Mouse (Mus musculus) forebrain, embryonic 13.5 days (tissue): Measurements from ENCODE around the gene Hdgfl3. TPM values are rescaled to one million over a fixed set of nuclear protein-coding genes. Genes with fewer than 3 reads are reported as not detected.
A peak's percentile ranks its signal among the peaks of the same experiment; 100 is the strongest.

Experiments
- ATAC-seq: fragments of 200-750 bp; cut with Nextera tagmentation; 2 replicates; pipeline ENCODE4 v1.8.0; 2017
- H3K27ac ChIP-seq: fragments of 300-500 bp; sonication (generic); 2 replicates; pipeline ENCODE4 v1.5.1; 2015; ENCODE audit warnings: inconsistent platforms, mild to moderate bottlenecking, moderate library complexity
- H3K27me3 ChIP-seq: fragments of 300-500 bp; sonication (generic); 2 replicates; pipeline ENCODE4 v1.6.1; 2015; ENCODE audit warnings: mild to moderate bottlenecking, inconsistent platforms
- H3K36me3 ChIP-seq: fragments of 300-500 bp; sonication (generic); 2 replicates; pipeline ENCODE4 v1.6.1; 2015; ENCODE audit warnings: mild to moderate bottlenecking, inconsistent platforms; ENCODE audit not compliant: poor library complexity, severe bottlenecking
- H3K4me1 ChIP-seq: fragments of 300-500 bp; sonication (generic); 2 replicates; pipeline ENCODE4 v1.6.1; 2015; ENCODE audit warnings: inconsistent platforms
- H3K4me2 ChIP-seq: fragments of 300-500 bp; sonication (generic); 2 replicates; pipeline ENCODE4 v1.6.1; 2015; ENCODE audit warnings: inconsistent platforms, mild to moderate bottlenecking, moderate library complexity
- H3K4me3 ChIP-seq: fragments of 300-500 bp; sonication (generic); 2 replicates; pipeline ENCODE4 v1.5.1; 2015; ENCODE audit warnings: mild to moderate bottlenecking, inconsistent platforms
- H3K9ac ChIP-seq: fragments of 300-500 bp; sonication (generic); 2 replicates; pipeline ENCODE4 v1.6.1; 2015; ENCODE audit warnings: mild to moderate bottlenecking, inconsistent platforms
- H3K9me3 ChIP-seq: fragments of 300-500 bp; sonication (generic); replicated peaks from 2 replicates; pipeline ENCODE4 v1.6.1; 2016; ENCODE audit warnings: inconsistent platforms
- WGBS: fragments of 180-500 bp; shearing (Covaris S2); methylation state at CpG from one replicate; pipeline ENCODE4 v1.1.7; 2015; 5-methylcytosine and 5-hydroxymethylcytosine counted together
- polyA plus RNA-seq: library from polyadenylated mRNA; unstranded; fragments of >200 nt; fragmentation: Nextera tagmentation; extraction: Ambion mirVana; gene quantifications from 2 replicates; pipeline ENCODE4 v1.2.1, GENCODE M21; 2015

Hdgfl3 gene
- polyA plus RNA-seq, 1 experiment from 2014 or later: 51.3 TPM

GRCm38 (mm10) chr7:81850171-81850570, 84.1 kb downstream of the Hdgfl3 start:
- ATAC-seq: no peak
- 88% methylated on average over 6 of the region's 6 CpGs for WGBS

GRCm38 (mm10) chr7:81849633-81850032, 84.6 kb downstream of the Hdgfl3 start:
- no peak overlapping the region for H3K4me2 ChIP-seq
- WGBS: 95% methylated on average over 7 of the region's 7 CpGs
- H3K36me3 ChIP-seq: no peaks in the 10 kb centered on the region
- no peaks in the 10 kb centered on the region for H3K9me3 ChIP-seq
- ATAC-seq: no peak
- no peak overlapping the region for H3K9ac ChIP-seq
- no peaks in the 10 kb centered on the region for H3K27me3 ChIP-seq
- no peak overlapping the region for H3K4me3 ChIP-seq
- no peak overlapping the region for H3K27ac ChIP-seq
- H3K4me1 ChIP-seq: peaks cover 24% of the 10 kb centered on the region

More at GRCm38 (mm10) chr7:81850171-81850570, 84.1 kb downstream of the Hdgfl3 start:
- Histone ChIP-seq H3K27ac (no peak overlapping the region), H3K27me3 (no peaks in the 10 kb centered on the region), H3K36me3 (no peaks in the 10 kb centered on the region), H3K4me1 (peaks cover 25% of the 10 kb centered on the region), H3K4me2 (no peak overlapping the region), H3K4me3 (no peak overlapping the region), H3K9me3 (no peaks in the 10 kb centered on the region), H3K9ac (no peak overlapping the region)

DNA sequence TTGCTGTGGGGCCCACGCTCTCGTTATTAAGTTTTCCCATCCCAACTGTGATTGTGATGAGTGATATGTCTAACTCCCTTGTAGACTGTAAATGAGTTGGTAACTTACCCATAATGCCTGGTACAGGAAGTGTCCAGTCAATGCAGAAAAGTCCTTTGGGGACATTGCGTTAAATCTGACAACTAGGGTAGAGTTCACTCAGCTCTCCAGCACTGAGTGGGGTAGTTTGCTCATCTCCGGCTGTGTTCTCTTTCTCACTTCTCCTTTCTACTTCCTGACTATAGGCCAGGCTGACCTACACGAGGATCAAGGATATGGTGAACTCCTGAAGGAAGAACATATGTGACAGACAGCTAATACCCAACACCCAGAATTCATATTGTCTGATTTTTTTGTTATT, 85.1 kb downstream of the Hdgfl3 start:
- H3K4me1 ChIP-seq: peaks cover 20% of the 10 kb centered on the region
- no peak for ATAC-seq
- no peak overlapping the region for H3K4me2 ChIP-seq

GRCm38 (mm10) chr7:81847777-81848176, 86.5 kb downstream of the Hdgfl3 start:
- Histone ChIP-seq H3K4me1 (peaks cover 19% of the 10 kb centered on the region), H3K27me3 (no peaks in the 10 kb centered on the region), H3K9ac (no peak overlapping the region), H3K27ac (no peak overlapping the region; the same call in 1 of the 2 replicates), H3K4me3 (no peak overlapping the region), H3K9me3 (no peaks in the 10 kb centered on the region), H3K36me3 (no peaks in the 10 kb centered on the region), H3K4me2 (no peak overlapping the region)
- ATAC-seq: no peak; the same call in 1 of the 2 replicates
- WGBS: 8% methylated on average over 4 of the region's 4 CpGs

More for the DNA sequence above, 85.1 kb downstream of the Hdgfl3 start:
- H3K4me3 ChIP-seq: no peak overlapping the region
- no peaks in the 10 kb centered on the region for H3K36me3 ChIP-seq
- H3K27me3 ChIP-seq: no peaks in the 10 kb centered on the region
- H3K27ac ChIP-seq: no peak overlapping the region
- H3K9me3 ChIP-seq: no peaks in the 10 kb centered on the region
- WGBS: 90% methylated on average over 5 of the region's 5 CpGs
- no peak overlapping the region for H3K9ac ChIP-seq

- Histone ChIP-seq H3K9ac (no peak overlapping the region), H3K4me3 (no peak overlapping the region), H3K27ac (no peak overlapping the region), H3K4me2 (no peak overlapping the region), H3K36me3 (no peaks in the 10 kb centered on the region), H3K27me3 (no peaks in the 10 kb centered on the region), H3K9me3 (no peaks in the 10 kb centered on the region), H3K4me1 (peaks cover 19% of the 10 kb centered on the region)
- WGBS: 37% methylated on average over 8 of the region's 8 CpGs
- no peak for ATAC-seq
Observed at GRCm38 (mm10) chr7:81847010-81847409, 87.3 kb downstream of the Hdgfl3 start.

GRCm38 (mm10) chr7:81846008-81846407, 88.3 kb downstream of the Hdgfl3 start:
- 93% methylated on average over 8 of the region's 8 CpGs for WGBS

GRCm38 (mm10) chr7:81845313-81845712, 89.0 kb downstream of the Hdgfl3 start:
- Histone ChIP-seq H3K27me3 (no peaks in the 10 kb centered on the region), H3K4me1 (peaks cover 31% of the 10 kb centered on the region), H3K9ac (no peak overlapping the region), H3K4me2 (no peak overlapping the region), H3K4me3 (no peak overlapping the region), H3K9me3 (no peaks in the 10 kb centered on the region), H3K36me3 (no peaks in the 10 kb centered on the region), H3K27ac (no peak overlapping the region)
- 86% methylated on average over 3 of the region's 3 CpGs for WGBS
- ATAC-seq: no peak

More at GRCm38 (mm10) chr7:81846008-81846407, 88.3 kb downstream of the Hdgfl3 start:
- Histone ChIP-seq H3K4me1 (peaks cover 24% of the 10 kb centered on the region), H3K4me3 (no peak overlapping the region), H3K36me3 (no peaks in the 10 kb centered on the region), H3K9me3 (no peaks in the 10 kb centered on the region), H3K27ac (no peak overlapping the region), H3K27me3 (no peaks in the 10 kb centered on the region), H3K4me2 (no peak overlapping the region), H3K9ac (no peak overlapping the region)
- no peak for ATAC-seq

GRCm38 (mm10) chr7:81844801-81845200, 89.5 kb downstream of the Hdgfl3 start:
- Histone ChIP-seq H3K4me3 (no peak overlapping the region), H3K4me2 (no peak overlapping the region), H3K4me1 (peaks cover 33% of the 10 kb centered on the region), H3K9me3 (no peaks in the 10 kb centered on the region), H3K9ac (no peak overlapping the region), H3K27ac (no peak overlapping the region), H3K27me3 (no peaks in the 10 kb centered on the region), H3K36me3 (no peaks in the 10 kb centered on the region)
- ATAC-seq: no peak
- WGBS: 92% methylated on average over 11 of the region's 11 CpGs

DNA sequence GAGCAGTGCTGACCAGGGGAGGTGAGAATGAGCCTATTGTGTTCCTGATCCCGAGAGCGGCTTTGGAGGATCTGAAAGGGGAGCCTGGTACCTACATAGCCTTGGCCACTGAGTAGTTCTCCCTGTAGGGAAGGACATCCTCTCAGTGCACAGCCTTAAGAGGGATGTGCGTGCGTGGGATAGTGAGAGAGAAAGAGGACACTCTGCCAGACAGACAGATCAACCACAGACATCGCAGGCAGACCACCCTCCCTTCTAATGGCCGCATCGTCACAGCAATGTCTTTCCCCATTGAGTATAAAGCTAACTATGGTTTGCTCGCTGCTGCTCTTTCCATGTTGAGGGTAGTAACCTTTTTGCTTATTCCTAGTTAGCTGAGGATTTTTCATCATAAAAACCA, 90.4 kb downstream of the Hdgfl3 start:
- no peak overlapping the region for H3K4me2 ChIP-seq
- ATAC-seq: no peak

DNA sequence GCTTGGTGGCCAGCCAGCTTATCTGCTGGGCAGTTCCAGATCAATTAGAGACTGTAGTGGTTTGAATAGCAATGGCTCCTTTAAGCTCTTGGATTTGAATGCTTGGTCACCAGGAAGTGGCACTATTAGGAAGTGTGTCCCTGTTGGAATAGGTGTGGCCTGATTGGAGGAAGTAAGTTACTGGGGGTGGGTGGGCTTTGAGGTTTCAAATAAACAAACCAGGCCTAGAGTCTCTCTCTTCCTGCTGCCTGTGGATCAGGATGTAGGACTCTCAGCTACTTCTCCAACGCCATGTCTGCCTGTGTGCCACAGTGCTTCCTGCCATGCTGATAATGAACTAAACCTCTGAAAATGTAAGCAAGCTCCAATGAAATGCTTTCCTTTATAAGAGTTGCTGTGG, 91.3 kb downstream of the Hdgfl3 start:
- Histone ChIP-seq H3K27me3 (no peaks in the 10 kb centered on the region), H3K4me3 (no peak overlapping the region), H3K36me3 (no peaks in the 10 kb centered on the region), H3K4me2 (no peak overlapping the region), H3K9me3 (no peaks in the 10 kb centered on the region), H3K9ac (no peak overlapping the region), H3K4me1 (peaks cover 30% of the 10 kb centered on the region), H3K27ac (no peak overlapping the region)
- 88% methylated on average over 1 of the region's 1 CpGs for WGBS
- ATAC-seq: no peak

More for the DNA sequence above, 90.4 kb downstream of the Hdgfl3 start:
- no peaks in the 10 kb centered on the region for H3K36me3 ChIP-seq
- no peaks in the 10 kb centered on the region for H3K27me3 ChIP-seq
- H3K9ac ChIP-seq: no peak overlapping the region
- H3K4me1 ChIP-seq: peaks cover 33% of the 10 kb centered on the region
- WGBS: 62% methylated on average over 8 of the region's 8 CpGs
- H3K4me3 ChIP-seq: no peak overlapping the region
- no peaks in the 10 kb centered on the region for H3K9me3 ChIP-seq
- H3K27ac ChIP-seq: no peak overlapping the region

- Histone ChIP-seq H3K27me3 (no peaks in the 10 kb centered on the region), H3K4me2 (no peak overlapping the region), H3K4me3 (no peak overlapping the region), H3K9me3 (no peaks in the 10 kb centered on the region), H3K9ac (no peak overlapping the region), H3K36me3 (no peaks in the 10 kb centered on the region), H3K27ac (no peak overlapping the region), H3K4me1 (peaks cover 22% of the 10 kb centered on the region; the same call in 1 of the 2 replicates)
- no peak for ATAC-seq
- 93% methylated on average over 7 of the region's 7 CpGs for WGBS
Observed at GRCm38 (mm10) chr7:81842141-81842540, 92.1 kb downstream of the Hdgfl3 start.

GRCm38 (mm10) chr7:81841439-81841838, 92.8 kb downstream of the Hdgfl3 start:
- Histone ChIP-seq H3K9ac (no peak overlapping the region), H3K9me3 (no peaks in the 10 kb centered on the region), H3K4me2 (no peak overlapping the region), H3K27me3 (no peaks in the 10 kb centered on the region), H3K27ac (no peak overlapping the region), H3K4me3 (no peak overlapping the region), H3K36me3 (no peaks in the 10 kb centered on the region), H3K4me1 (peaks cover 15% of the 10 kb centered on the region; the same call in 1 of the 2 replicates)
- ATAC-seq: no peak
- WGBS: 89% methylated on average over 6 of the region's 6 CpGs

- H3K27me3 ChIP-seq: no peaks in the 10 kb centered on the region
- no peak overlapping the region for H3K4me2 ChIP-seq
- 51% methylated on average over 7 of the region's 7 CpGs for WGBS
- H3K4me3 ChIP-seq: no peak overlapping the region
- H3K36me3 ChIP-seq: no peaks in the 10 kb centered on the region
- no peak overlapping the region for H3K9ac ChIP-seq
- H3K4me1 ChIP-seq: peaks cover 13% of the 10 kb centered on the region; the same call in 1 of the 2 replicates
- no peaks in the 10 kb centered on the region for H3K9me3 ChIP-seq
- H3K27ac ChIP-seq: peak overlapping the region; percentile 55
- ATAC-seq: no peak
Observed at GRCm38 (mm10) chr7:81840661-81841181, 93.6 kb downstream of the Hdgfl3 start.
